Mouse (Mus musculus) embryonic facial prominence, embryonic 10.5 days (tissue): ENCODE results near the gene Sptbn4. TPM values are rescaled to one million over a fixed set of nuclear protein-coding genes. Genes with fewer than 3 reads are reported as not detected.

Experiments used
- DNase-seq: peaks from one replicate; pipeline ENCODE4 v3.0.0-alpha.2; 2017; ENCODE audit warnings: low spot score
- H3K27ac ChIP-seq: fragments of 300-500 bp; sonication (generic); replicated peaks from 2 replicates; pipeline ENCODE4 v1.5.1; 2016; ENCODE audit warnings: mild to moderate bottlenecking
- H3K27me3 ChIP-seq: fragments of 300-500 bp; sonication (generic); replicated peaks from 2 replicates; pipeline ENCODE4 v1.6.1; 2016; ENCODE audit warnings: low read depth, mild to moderate bottlenecking; ENCODE audit not compliant: poor library complexity, severe bottlenecking
- H3K36me3 ChIP-seq: fragments of 300-500 bp; sonication (generic); replicated peaks from 2 replicates; pipeline ENCODE4 v1.6.1; 2016; ENCODE audit warnings: mild to moderate bottlenecking, moderate library complexity
- H3K4me1 ChIP-seq: fragments of 300-500 bp; sonication (generic); 2 replicates; pipeline ENCODE4 v1.6.1; 2016
- H3K4me3 ChIP-seq: fragments of 300-500 bp; sonication (generic); 2 replicates; pipeline ENCODE4 v1.5.1; 2016; ENCODE audit warnings: mild to moderate bottlenecking, moderate library complexity
- H3K9me3 ChIP-seq: fragments of 300-500 bp; sonication (generic); 2 replicates; pipeline ENCODE4 v1.6.1; 2016; ENCODE audit warnings: mild to moderate bottlenecking
- WGBS: fragments of 180-500 bp; shearing (Covaris S2); methylation state at CpG from one replicate; pipeline ENCODE4 v1.1.7; 2016; 5-methylcytosine and 5-hydroxymethylcytosine counted together
- polyA plus RNA-seq: library from polyadenylated mRNA; unstranded; fragments of >200 nt; fragmentation: Nextera tagmentation; extraction: Ambion mirVana; gene quantifications from 2 replicates; pipeline ENCODE4 v1.2.1, GENCODE M21; 2016

The Sptbn4 gene
- polyA plus RNA-seq, 1 experiment from 2014 or later = 0.35 TPM

GRCm38 (mm10) chr7:27384731-27385130 is 62.8 kb downstream of the Sptbn4 start:
- no peaks in the 10 kb centered on the region for H3K36me3 ChIP-seq
- DNase-seq = peak; percentile 73
- H3K9me3 ChIP-seq = no peaks in the 10 kb centered on the region; the same call in 1 of the 2 replicates
- peaks cover 4% of the 10 kb centered on the region for H3K4me1 ChIP-seq
- H3K4me3 ChIP-seq = no peak overlapping the region
- 35% methylated on average over 4 of the region's 4 CpGs for WGBS
- peaks cover 19% of the 10 kb centered on the region for H3K27me3 ChIP-seq
- no peak overlapping the region for H3K27ac ChIP-seq

- 76% methylated on average over 5 of the region's 5 CpGs for WGBS
- Histone ChIP-seq H3K4me3 (no peak overlapping the region), H3K4me1 (peaks cover 6% of the 10 kb centered on the region), H3K27ac (no peak overlapping the region), H3K27me3 (peaks cover 22% of the 10 kb centered on the region), H3K36me3 (no peaks in the 10 kb centered on the region), H3K9me3 (no peaks in the 10 kb centered on the region; the same call in 1 of the 2 replicates)
- DNase-seq = no peak
Measured at GRCm38 (mm10) chr7:27384134-27384533, 63.4 kb downstream of the Sptbn4 start.

GRCm38 (mm10) chr7:27383233-27383632 is 64.3 kb downstream of the Sptbn4 start:
- Histone ChIP-seq H3K4me1 (peaks cover 6% of the 10 kb centered on the region), H3K9me3 (no peaks in the 10 kb centered on the region; the same call in 1 of the 2 replicates), H3K36me3 (no peaks in the 10 kb centered on the region), H3K27ac (no peak overlapping the region), H3K27me3 (peaks cover 31% of the 10 kb centered on the region), H3K4me3 (no peak overlapping the region)
- 83% methylated on average over 1 of the region's 1 CpGs for WGBS
- no peak for DNase-seq

GRCm38 (mm10) chr7:27381560-27381959 is 65.9 kb downstream of the Sptbn4 start:
- H3K4me3 ChIP-seq = no peak overlapping the region
- no peaks in the 10 kb centered on the region; the same call in 1 of the 2 replicates for H3K9me3 ChIP-seq
- no peaks in the 10 kb centered on the region for H3K36me3 ChIP-seq
- H3K4me1 ChIP-seq = peaks cover 6% of the 10 kb centered on the region
- H3K27ac ChIP-seq = no peak overlapping the region
- DNase-seq = no peak
- 56% methylated on average over 4 of the region's 4 CpGs for WGBS
- peaks cover 48% of the 10 kb centered on the region for H3K27me3 ChIP-seq

- peaks cover 53% of the 10 kb centered on the region for H3K27me3 ChIP-seq
- WGBS = 50% methylated on average over 1 of the region's 1 CpGs
Measured at GRCm38 (mm10) chr7:27381009-27381408, 66.5 kb downstream of the Sptbn4 start.

GRCm38 (mm10) chr7:27379836-27380235 is 67.7 kb downstream of the Sptbn4 start:
- Histone ChIP-seq H3K27ac (no peak overlapping the region), H3K4me3 (no peak overlapping the region), H3K27me3 (peaks cover 65% of the 10 kb centered on the region), H3K4me1 (peaks cover 11% of the 10 kb centered on the region), H3K36me3 (no peaks in the 10 kb centered on the region), H3K9me3 (no peaks in the 10 kb centered on the region; the same call in 1 of the 2 replicates)
- 59% methylated on average over 6 of the region's 6 CpGs for WGBS
- DNase-seq = no peak

More at GRCm38 (mm10) chr7:27381009-27381408, 66.5 kb downstream of the Sptbn4 start:
- no peak overlapping the region for H3K4me3 ChIP-seq
- H3K9me3 ChIP-seq = no peaks in the 10 kb centered on the region; the same call in 1 of the 2 replicates
- no peak for DNase-seq
- H3K36me3 ChIP-seq = no peaks in the 10 kb centered on the region
- H3K27ac ChIP-seq = no peak overlapping the region
- peaks cover 6% of the 10 kb centered on the region for H3K4me1 ChIP-seq

- Histone ChIP-seq H3K4me1 (peaks cover 8% of the 10 kb centered on the region; the same call in 1 of the 2 replicates), H3K36me3 (no peaks in the 10 kb centered on the region), H3K27ac (no peak overlapping the region), H3K9me3 (peaks cover 3% of the 10 kb centered on the region; the same call in 1 of the 2 replicates), H3K4me3 (no peak overlapping the region), H3K27me3 (peaks cover 74% of the 10 kb centered on the region)
- 21% methylated on average over 4 of the region's 4 CpGs for WGBS
- DNase-seq = peak; percentile 51
Measured at GRCm38 (mm10) chr7:27378431-27378830, 69.1 kb downstream of the Sptbn4 start.

GRCm38 (mm10) chr7:27375274-27375673 is 72.2 kb downstream of the Sptbn4 start:
- Histone ChIP-seq H3K4me1 (peaks cover 14% of the 10 kb centered on the region), H3K27ac (no peak overlapping the region), H3K36me3 (no peaks in the 10 kb centered on the region), H3K9me3 (peaks cover 8% of the 10 kb centered on the region; the same call in 1 of the 2 replicates), H3K27me3 (peaks cover 92% of the 10 kb centered on the region), H3K4me3 (peak overlapping the region; percentile 36; the same call in 1 of the 2 replicates)
- peak; percentile 23 for DNase-seq
- 3% methylated on average over 22 of the region's 22 CpGs for WGBS

- no peak overlapping the region for H3K27ac ChIP-seq
- 5% methylated on average over 44 of the region's 44 CpGs for WGBS
- no peaks in the 10 kb centered on the region for H3K36me3 ChIP-seq
- peaks cover 14% of the 10 kb centered on the region for H3K9me3 ChIP-seq
- DNase-seq = peak; percentile 45
- peak overlapping the region; percentile 41 for H3K4me3 ChIP-seq
- peaks cover 100% of the 10 kb centered on the region for H3K27me3 ChIP-seq
- H3K4me1 ChIP-seq = peaks cover 21% of the 10 kb centered on the region
Measured at GRCm38 (mm10) chr7:27371715-27372462, 75.6 kb downstream of the Sptbn4 start.

- peaks cover 100% of the 10 kb centered on the region for H3K27me3 ChIP-seq
Measured at GRCm38 (mm10) chr7:27369111-27369510, 78.4 kb downstream of the Sptbn4 start.

GRCm38 (mm10) chr7:27367976-27368375 is 79.5 kb downstream of the Sptbn4 start:
- peaks cover 26% of the 10 kb centered on the region for H3K4me1 ChIP-seq
- no peaks in the 10 kb centered on the region for H3K36me3 ChIP-seq
- no peak overlapping the region for H3K27ac ChIP-seq
- WGBS = 11% methylated on average over 11 of the region's 11 CpGs
- peaks cover 100% of the 10 kb centered on the region for H3K27me3 ChIP-seq
- H3K4me3 ChIP-seq = peak overlapping the region; percentile 41
- peak; percentile 43 for DNase-seq
- peaks cover 6% of the 10 kb centered on the region for H3K9me3 ChIP-seq

More at GRCm38 (mm10) chr7:27369111-27369510, 78.4 kb downstream of the Sptbn4 start:
- no peak overlapping the region for H3K27ac ChIP-seq
- H3K9me3 ChIP-seq = peaks cover 14% of the 10 kb centered on the region
- peaks cover 22% of the 10 kb centered on the region for H3K4me1 ChIP-seq
- no peak overlapping the region for H3K4me3 ChIP-seq
- no peaks in the 10 kb centered on the region for H3K36me3 ChIP-seq
- 85% methylated on average over 19 of the region's 19 CpGs for WGBS
- DNase-seq = no peak

GRCm38 (mm10) chr7:27366082-27366844 is 81.2 kb downstream of the Sptbn4 start:
- DNase-seq = no peak
- Histone ChIP-seq H3K27me3 (peaks cover 96% of the 10 kb centered on the region), H3K27ac (no peak overlapping the region), H3K4me1 (peaks cover 28% of the 10 kb centered on the region), H3K9me3 (peaks cover 6% of the 10 kb centered on the region), H3K4me3 (no peak overlapping the region), H3K36me3 (no peaks in the 10 kb centered on the region)
- 43% methylated on average over 21 of the region's 21 CpGs for WGBS
